Mouse (Mus musculus) heart, postnatal 0 days (tissue): ENCODE results near the gene Pitpnm1.

Experiments used
- CTCF ChIP-seq: IDR thresholded peaks from 2 replicates; pipeline ENCODE4 v1.5.1; 2016; ENCODE audit warnings: antibody characterized with exemption, control low read depth, low read depth
- EP300 ChIP-seq: IDR thresholded peaks from 2 replicates; pipeline ENCODE4 v1.6.1; 2016; ENCODE audit warnings: antibody characterized with exemption, low read depth

- no peak for TF ChIP-seq CTCF
- TF ChIP-seq EP300, result no peak
Measured at GRCm38 (mm10) chr19:4099837-4100717, at the start of gene Pitpnm1.
